ENCODE assay signal across 19 mouse cellular contexts in genomic region chr4:69443956-69444355, GRCm38 (mm10).
A peak's percentile ranks its signal among the peaks of the same experiment; 100 is the strongest.
DNase-seq lines count a peak whose midpoint lies in the region; ATAC-seq and TF ChIP-seq lines count a peak whose summit lies in the region.
"Had no signal": no experiment of that assay in that cellular context is flagged by ENCODE, and none has a peak within 500 bp of the region (broad histone marks: within the 10 kb centered on the region; RNA-seq: fewer than 3 reads in every experiment).

No protein-coding gene starts in this region.

- H3K36me3 ChIP-seq in hindbrain, embryonic 11.5 days (ENCODE audit: control insufficient read depth, insufficient read depth, low read length), result no peaks in the 10 kb centered on the region
- no peaks in the 10 kb centered on the region for H3K36me3 ChIP-seq in hindbrain, embryonic 14.5 days (replicated peaks; ENCODE audit: control insufficient read depth, insufficient read depth)
- H3K36me3 ChIP-seq in forebrain, embryonic 15.5 days, result no peaks in the 10 kb centered on the region
- no peaks in the 10 kb centered on the region for H3K36me3 ChIP-seq in hindbrain, embryonic 16.5 days (ENCODE audit: control insufficient read depth, insufficient read depth, low read length)
- H3K36me3 ChIP-seq: forebrain, embryonic 12.5 days; hindbrain, embryonic 13.5 days; liver, embryonic 13.5 days; midbrain, embryonic 12.5 days had no signal

- TF ChIP-seq POLR2A in lung, adult 2 months (IDR thresholded peaks at IDR 0.05; ENCODE audit: borderline replicate concordance, extremely low read depth, low read depth, low read length), result no peak

- H3K27me3 ChIP-seq in hindbrain, embryonic 11.5 days (ENCODE audit: control insufficient read depth, insufficient read depth, low read length), result no peaks in the 10 kb centered on the region
- no peaks in the 10 kb centered on the region for H3K27me3 ChIP-seq in hindbrain, embryonic 14.5 days (ENCODE audit: control insufficient read depth, insufficient read depth, low read length)
- H3K27me3 ChIP-seq in forebrain, embryonic 15.5 days, result no peaks in the 10 kb centered on the region
- H3K27me3 ChIP-seq in hindbrain, embryonic 16.5 days (replicated peaks; ENCODE audit: control insufficient read depth, insufficient read depth, low read length), result no peaks in the 10 kb centered on the region
- H3K27me3 ChIP-seq: forebrain, embryonic 12.5 days; hindbrain, embryonic 13.5 days; liver, embryonic 13.5 days; midbrain, embryonic 12.5 days had no signal

- no peak overlapping the region for H3K4me2 ChIP-seq in hindbrain, embryonic 11.5 days (replicated peaks; ENCODE audit: low read depth, low read length)
- H3K4me2 ChIP-seq in hindbrain, embryonic 14.5 days (replicated peaks), result no peak overlapping the region
- no peak overlapping the region for H3K4me2 ChIP-seq in forebrain, embryonic 15.5 days (replicated peaks)
- no peak overlapping the region for H3K4me2 ChIP-seq in hindbrain, embryonic 16.5 days (ENCODE audit: low read length)
- H3K4me2 ChIP-seq: forebrain, embryonic 12.5 days; hindbrain, embryonic 13.5 days; liver, embryonic 13.5 days; midbrain, embryonic 12.5 days had no signal

- H3K27ac ChIP-seq in hindbrain, embryonic 11.5 days (ENCODE audit: low read depth, low read length), result no peak overlapping the region
- H3K27ac ChIP-seq in hindbrain, embryonic 14.5 days, result no peak overlapping the region
- no peak overlapping the region for H3K27ac ChIP-seq in forebrain, embryonic 15.5 days (replicated peaks)
- H3K27ac ChIP-seq in hindbrain, embryonic 16.5 days (ENCODE audit: low read depth, low read length), result no peak overlapping the region
- H3K27ac ChIP-seq: forebrain, embryonic 12.5 days; hindbrain, embryonic 13.5 days; liver, embryonic 13.5 days; macrophage; midbrain, embryonic 12.5 days had no signal

- no peak for ATAC-seq in hindbrain, embryonic 11.5 days (ENCODE audit: low FRiP score)
- ATAC-seq in hindbrain, embryonic 14.5 days (ENCODE audit: low FRiP score), result no peak
- ATAC-seq in forebrain, embryonic 15.5 days (replicated peaks), result no peak
- ATAC-seq in hindbrain, embryonic 16.5 days, result no peak

- H3K9me3 ChIP-seq in hindbrain, embryonic 11.5 days (ENCODE audit: control insufficient read depth, low read length), result no peaks in the 10 kb centered on the region
- no peaks in the 10 kb centered on the region for H3K9me3 ChIP-seq in hindbrain, embryonic 14.5 days (ENCODE audit: control insufficient read depth, low read length)
- H3K9me3 ChIP-seq in forebrain, embryonic 15.5 days, result no peaks in the 10 kb centered on the region
- no peaks in the 10 kb centered on the region for H3K9me3 ChIP-seq in hindbrain, embryonic 16.5 days (ENCODE audit: control insufficient read depth, low read length)
- H3K9me3 ChIP-seq: forebrain, embryonic 12.5 days; hindbrain, embryonic 13.5 days; liver, embryonic 13.5 days; midbrain, embryonic 12.5 days had no signal

- TF ChIP-seq CTCF in lung, adult 2 months (IDR thresholded peaks at IDR 0.05; ENCODE audit: insufficient read depth, low read length), result no peak

- peak; percentile 5 for DNase-seq in hindbrain, embryonic 11.5 days (ENCODE audit: low spot score)
- no peak for DNase-seq in hindbrain, embryonic 14.5 days (ENCODE audit: low spot score)
- DNase-seq in lung, postnatal 10 days, result peak; percentile 26
- DNase-seq in lung, adult 2 months, result no peak
- DNase-seq in embryo, embryonic 10.5 days (ENCODE audit: low spot score), result peak; percentile 36
- DNase-seq: cerebellum, adult 11-12 months; cerebellum, postnatal 25 days; gastrocnemius, postnatal 25 days; kidney, adult 11 months; layer of hippocampus, postnatal 36 days; liver, embryonic 13.5 days; right cerebral cortex, adult 18-20 months had no signal

- H3K4me1 ChIP-seq in hindbrain, embryonic 11.5 days (replicated peaks; ENCODE audit: control insufficient read depth, insufficient read depth, low read length), result no peaks in the 10 kb centered on the region
- no peaks in the 10 kb centered on the region for H3K4me1 ChIP-seq in hindbrain, embryonic 14.5 days (replicated peaks; ENCODE audit: control insufficient read depth, insufficient read depth, low read length)
- no peaks in the 10 kb centered on the region for H3K4me1 ChIP-seq in lung, adult 2 months (ENCODE audit: control insufficient read depth, insufficient read depth, low read length)
- H3K4me1 ChIP-seq in forebrain, embryonic 15.5 days, result no peaks in the 10 kb centered on the region
- H3K4me1 ChIP-seq in hindbrain, embryonic 16.5 days (ENCODE audit: control insufficient read depth, insufficient read depth, low read depth, low read length), result no peaks in the 10 kb centered on the region
- H3K4me1 ChIP-seq: forebrain, embryonic 12.5 days; hindbrain, embryonic 13.5 days; liver, embryonic 13.5 days; midbrain, embryonic 12.5 days had no signal

- no peak overlapping the region for H3K9ac ChIP-seq in hindbrain, embryonic 11.5 days (ENCODE audit: low read depth, low read length)
- no peak overlapping the region for H3K9ac ChIP-seq in hindbrain, embryonic 14.5 days
- no peak overlapping the region for H3K9ac ChIP-seq in forebrain, embryonic 15.5 days (replicated peaks)
- H3K9ac ChIP-seq in hindbrain, embryonic 16.5 days (ENCODE audit: low read depth, low read length), result no peak overlapping the region
- H3K9ac ChIP-seq: forebrain, embryonic 12.5 days; hindbrain, embryonic 13.5 days; liver, embryonic 13.5 days; midbrain, embryonic 12.5 days had no signal

- H3K4me3 ChIP-seq in hindbrain, embryonic 11.5 days (ENCODE audit: low read depth, low read length), result no peak overlapping the region
- no peak overlapping the region for H3K4me3 ChIP-seq in hindbrain, embryonic 14.5 days (replicated peaks; ENCODE audit: low read length)
- H3K4me3 ChIP-seq in lung, adult 2 months (replicated peaks; ENCODE audit: extremely low read depth, low read depth, low read length), result no peak overlapping the region
- no peak overlapping the region for H3K4me3 ChIP-seq in forebrain, embryonic 15.5 days
- no peak overlapping the region for H3K4me3 ChIP-seq in hindbrain, embryonic 16.5 days (ENCODE audit: low read length)
- H3K4me3 ChIP-seq: forebrain, embryonic 12.5 days; hindbrain, embryonic 13.5 days; liver, embryonic 13.5 days; midbrain, embryonic 12.5 days; myocyte had no signal

- 86% methylated on average over 2 of the region's 2 CpGs for WGBS in hindbrain, embryonic 11.5 days
- WGBS in hindbrain, embryonic 14.5 days, result 78% methylated on average over 2 of the region's 2 CpGs
- WGBS in lung, adult 2 months, result 60% methylated on average over 2 of the region's 2 CpGs
- WGBS in forebrain, embryonic 15.5 days, result 89% methylated on average over 2 of the region's 2 CpGs
- WGBS in hindbrain, embryonic 16.5 days, result 89% methylated on average over 2 of the region's 2 CpGs

Comparison
In these comparisons a context has a peak if more than half of its experiments do, and no peak if none do; other contexts are left out.
1. DNase-seq: peak in hindbrain, embryonic 11.5 days (single experiment), lung, postnatal 10 days (single experiment) and embryo, embryonic 10.5 days (single experiment); none in hindbrain, embryonic 14.5 days (single experiment) and lung, adult 2 months (single experiment).